Mouse (Mus musculus): ENCODE data around the gene Lsg1. TPM values are rescaled to one million over a fixed set of nuclear protein-coding genes. Genes with fewer than 3 reads are reported as not detected.

Gene Lsg1
- polyA plus RNA-seq, 1 experiment: 31.3 TPM

DNA sequence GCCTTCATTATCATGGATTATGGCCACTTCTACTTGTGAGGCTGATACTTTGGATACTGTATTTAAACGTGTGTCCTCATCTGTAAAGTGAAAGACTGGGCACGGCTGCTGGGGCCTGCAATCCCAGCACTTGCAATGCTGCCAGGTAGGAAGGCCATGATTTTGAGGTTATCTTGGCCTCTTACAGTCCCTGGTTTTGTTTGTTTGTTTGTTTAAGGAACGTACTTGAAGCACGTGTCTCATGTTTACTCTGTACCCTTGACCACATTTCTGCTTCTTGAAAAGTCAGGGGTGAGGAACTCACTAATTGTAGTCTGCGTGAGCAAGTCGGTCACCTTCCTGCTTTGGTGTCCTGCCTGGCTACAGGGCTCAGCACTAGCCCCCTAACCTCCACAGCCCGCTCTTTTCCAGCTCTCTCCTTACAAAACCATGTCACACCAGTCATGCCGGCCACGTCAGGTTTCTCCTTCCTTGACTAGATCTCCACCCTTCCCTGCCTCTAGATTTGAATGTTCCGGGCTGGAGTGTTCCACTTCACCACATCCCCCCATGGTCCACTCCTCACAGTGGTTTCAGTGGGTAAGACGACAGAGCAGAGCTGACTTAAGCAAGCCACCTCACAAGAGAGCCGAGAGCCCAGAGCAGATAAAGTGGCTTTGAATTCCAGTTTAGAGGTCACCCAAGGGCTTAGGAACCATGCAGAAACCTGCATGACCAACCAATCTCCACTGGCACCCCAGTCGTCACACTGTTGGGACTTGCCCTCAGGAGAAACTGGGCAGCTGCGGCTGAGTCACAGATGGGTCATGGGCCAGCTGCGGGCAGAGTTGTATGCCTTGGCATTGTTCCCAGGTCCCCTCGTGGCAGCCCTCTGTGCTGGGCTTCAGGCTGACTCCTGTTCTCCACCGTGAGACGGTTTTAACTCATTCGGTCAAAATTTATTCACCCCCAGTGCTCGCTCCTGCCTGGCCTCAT lies 74.1 kb downstream of the Lsg1 start:
- Histone ChIP-seq H3K4me3 (ENCODE audit: insufficient read depth, low read length) (no peak overlapping the region), H3K4me1 (ENCODE audit: control insufficient read depth, insufficient read depth, low read length) (peaks cover 27% of the 10 kb centered on the region), H3K27ac (ENCODE audit: insufficient read depth, low read length) (peak overlapping the region; percentile 56)
- TF ChIP-seq CTCF (IDR thresholded peaks at IDR 0.05; ENCODE audit: borderline replicate concordance, insufficient read depth, low read length) (no peak), POLR2A (IDR thresholded peaks at IDR 0.05; ENCODE audit: low read depth, low read length) (no peak)

DNA sequence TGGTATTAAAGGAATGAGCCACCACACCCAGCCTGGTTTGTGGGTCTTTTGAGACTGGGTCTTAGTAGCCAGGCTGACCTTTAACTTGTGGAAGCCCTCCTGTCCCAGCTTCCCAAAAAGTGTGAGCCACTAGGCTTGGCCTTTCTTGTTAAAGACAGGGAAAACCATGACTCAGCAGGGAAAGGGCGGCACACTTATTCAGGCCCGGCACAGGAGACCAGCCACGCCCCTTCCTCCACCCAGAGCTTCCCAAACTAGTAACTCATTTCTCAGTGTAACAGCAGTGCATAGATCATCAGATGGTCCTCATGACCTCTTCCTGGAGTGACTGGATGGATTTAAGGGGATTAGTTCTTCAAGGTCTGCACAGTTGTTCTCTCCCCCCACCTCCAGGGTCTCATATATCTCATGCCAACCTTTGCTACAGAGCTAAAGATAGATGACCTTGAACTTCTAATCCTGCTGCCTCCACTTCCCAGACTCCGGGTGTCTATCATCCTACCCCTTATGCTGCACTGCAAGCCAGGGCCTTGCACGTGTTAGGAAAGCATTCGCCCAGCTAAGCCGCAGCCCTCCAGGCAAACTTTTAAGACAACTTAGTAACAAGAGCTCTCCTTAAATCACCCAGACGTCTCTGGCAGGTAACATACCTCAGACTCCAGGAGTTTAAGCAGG lies 74.9 kb downstream of the Lsg1 start:
- TF ChIP-seq CTCF (IDR thresholded peaks at IDR 0.05; ENCODE audit: borderline replicate concordance, insufficient read depth, low read length) (no peak), POLR2A (IDR thresholded peaks at IDR 0.05; ENCODE audit: low read depth, low read length) (peak; percentile 51)
- peak overlapping the region; percentile 63 for H3K27ac ChIP-seq (ENCODE audit: insufficient read depth, low read length)
- peaks cover 18% of the 10 kb centered on the region for H3K4me1 ChIP-seq (ENCODE audit: control insufficient read depth, insufficient read depth, low read length)
- no peak overlapping the region for H3K4me3 ChIP-seq (ENCODE audit: insufficient read depth, low read length)

DNA sequence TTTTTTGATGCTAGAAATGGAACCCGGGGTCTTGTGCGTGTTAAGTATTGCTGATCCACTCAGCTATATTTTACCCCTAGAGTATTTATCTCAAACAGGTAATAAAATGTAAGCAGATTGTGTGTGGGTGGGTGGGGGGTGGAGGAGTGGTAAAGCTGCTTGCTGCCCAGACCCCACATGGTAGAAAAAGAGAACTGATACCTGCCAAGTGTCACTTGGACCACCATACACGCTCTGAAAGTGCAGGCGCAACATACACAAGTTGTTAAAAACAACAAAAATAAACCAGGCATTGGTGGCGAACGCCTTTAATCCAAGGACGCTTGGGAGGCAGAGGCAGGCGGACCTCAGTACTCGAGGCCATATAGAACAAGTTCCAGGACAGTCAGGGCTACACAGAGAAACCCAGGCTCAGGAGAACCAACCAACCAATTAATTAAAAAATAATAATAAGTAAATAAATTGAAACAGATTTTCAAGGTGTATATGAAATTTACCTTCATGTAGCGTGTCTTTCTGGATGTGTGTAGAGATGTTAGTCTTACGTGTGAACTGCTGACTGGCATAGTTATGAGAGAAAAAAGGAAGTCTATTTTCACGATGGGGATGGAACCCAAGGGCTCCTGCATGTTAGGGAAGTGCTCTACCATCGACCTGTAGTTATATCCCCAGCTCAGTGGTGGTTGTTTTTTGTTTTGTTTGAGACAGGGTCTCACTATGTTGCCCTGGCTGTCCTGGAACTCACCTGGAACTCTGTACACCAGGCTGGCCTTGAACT lies 75.6 kb downstream of the Lsg1 start:
- peak overlapping the region; percentile 50; the same call in 1 of the 2 replicates for H3K4me3 ChIP-seq (ENCODE audit: insufficient read depth, low read length)
- peaks cover 18% of the 10 kb centered on the region for H3K4me1 ChIP-seq (ENCODE audit: control insufficient read depth, insufficient read depth, low read length)
- H3K27ac ChIP-seq (ENCODE audit: insufficient read depth, low read length): peak overlapping the region; percentile 94
- TF ChIP-seq CTCF (IDR thresholded peaks at IDR 0.05; ENCODE audit: borderline replicate concordance, insufficient read depth, low read length): no peak
- TF ChIP-seq POLR2A (IDR thresholded peaks at IDR 0.05; ENCODE audit: low read depth, low read length): no peak; the same call in 1 of the 2 replicates

DNA sequence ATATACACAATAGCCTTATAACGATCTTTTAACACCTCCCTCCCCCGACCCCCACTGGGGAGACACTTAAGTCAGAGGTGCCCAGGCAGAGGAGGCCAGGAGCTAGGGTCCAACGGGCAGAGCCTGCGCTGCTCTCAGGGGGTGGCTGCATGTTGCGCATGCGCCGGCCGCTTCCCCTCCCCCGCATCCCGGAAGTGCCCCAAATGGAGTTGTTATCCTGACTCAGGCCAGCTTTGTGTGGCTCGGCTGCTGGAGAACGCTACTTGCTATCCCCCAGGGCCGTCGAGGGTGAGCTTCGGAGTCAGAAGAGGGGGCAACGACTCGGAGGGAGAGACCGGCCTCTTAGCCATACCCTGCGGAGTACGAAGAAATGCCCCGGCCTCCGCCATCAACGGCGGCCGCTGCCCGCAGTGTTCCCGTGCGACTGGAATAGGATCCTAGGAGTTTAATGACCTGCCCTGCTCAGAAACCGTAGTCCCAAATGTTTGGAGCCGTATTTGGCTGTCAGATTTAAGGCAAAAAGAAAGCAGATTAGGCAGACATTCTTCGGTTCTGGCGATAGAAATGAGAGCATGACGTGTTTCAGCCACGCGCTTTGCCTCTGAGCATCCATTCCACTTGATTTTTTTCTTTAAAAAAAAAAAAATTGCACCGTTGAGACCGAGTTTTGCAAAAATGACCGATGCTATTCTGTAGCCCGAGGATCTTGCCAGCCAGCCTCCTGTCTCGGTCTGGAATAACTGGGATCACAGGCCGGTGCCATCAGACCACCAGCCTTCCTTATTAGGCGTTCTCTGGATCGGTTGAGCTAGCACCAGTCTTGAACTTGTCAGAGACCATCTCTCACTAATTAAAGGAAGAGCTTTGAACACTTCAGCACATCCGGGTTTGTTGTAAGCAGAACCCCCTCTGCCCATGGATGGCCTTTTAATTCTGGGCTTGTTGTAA lies 76.6 kb downstream of the Lsg1 start:
- peak overlapping the region; percentile 50 for H3K4me3 ChIP-seq (ENCODE audit: insufficient read depth, low read length)
- H3K4me1 ChIP-seq (ENCODE audit: control insufficient read depth, insufficient read depth, low read length): peaks cover 18% of the 10 kb centered on the region
- no peak for TF ChIP-seq CTCF (IDR thresholded peaks at IDR 0.05; ENCODE audit: borderline replicate concordance, insufficient read depth, low read length)
- TF ChIP-seq POLR2A (IDR thresholded peaks at IDR 0.05; ENCODE audit: low read depth, low read length): peak; percentile 94
- H3K27ac ChIP-seq (ENCODE audit: insufficient read depth, low read length): peak overlapping the region; percentile 94

Other genes with a start within 250 kb of the Lsg1 start
- gene Atp13a3, start 181.6 kb downstream of the Lsg1 start, polyA plus RNA-seq (2011; ENCODE audit: insufficient read length, low read depth, missing spikeins): 103 and 135 TPM in 2 replicates
- gene Tmem44, start 36.8 kb downstream of the Lsg1 start, polyA plus RNA-seq (2011; ENCODE audit: insufficient read length, low read depth, missing spikeins): 6.9 and 8.0 TPM in 2 replicates
- gene Fam43a, start 12.1 kb upstream of the Lsg1 start, polyA plus RNA-seq (2011; ENCODE audit: insufficient read length, low read depth, missing spikeins): 19.4 and 19.5 TPM in 2 replicates